Mouse (Mus musculus): ENCODE results near the gene Rgcc.

DNA sequence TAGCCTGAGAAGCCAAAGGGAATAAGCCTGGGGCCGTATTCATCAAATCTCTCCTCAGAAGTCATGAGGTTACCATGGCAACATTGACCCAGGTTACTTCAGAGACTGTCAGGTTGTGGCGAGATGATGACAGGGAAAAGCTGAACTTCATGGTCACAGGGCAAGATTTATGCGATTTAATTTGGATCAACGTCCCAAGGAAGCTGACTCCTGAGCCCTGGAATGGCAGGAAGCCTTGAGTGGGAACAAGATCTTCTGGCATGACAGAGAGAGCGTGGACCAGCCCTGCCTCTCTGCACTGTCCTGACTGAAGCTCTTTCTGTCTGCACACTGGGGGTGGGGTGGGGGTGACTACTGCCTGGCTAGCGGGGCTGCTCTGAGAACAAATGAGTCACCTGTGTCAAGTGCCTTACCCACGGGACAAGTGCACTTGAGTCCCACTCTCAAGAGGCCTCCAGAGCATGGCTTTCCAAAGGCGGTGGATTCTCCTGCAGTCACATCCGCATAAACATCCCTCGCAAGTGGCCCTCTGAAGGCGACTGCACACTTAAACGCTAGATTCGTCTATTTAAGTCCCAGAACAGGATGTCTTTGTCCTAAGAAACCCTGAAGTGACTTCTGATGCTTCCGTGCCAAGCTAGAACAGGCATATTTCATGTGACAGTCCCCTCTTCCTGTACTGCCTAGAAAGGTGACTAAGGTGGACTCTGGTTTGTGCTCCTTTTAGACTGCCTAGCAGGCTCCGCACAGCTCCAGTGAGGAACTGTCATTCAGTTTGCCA is 27.6 kb downstream of the Rgcc start:
- no peak for TF ChIP-seq CTCF (IDR thresholded peaks at IDR 0.05)
- TF ChIP-seq POLR2A (IDR thresholded peaks at IDR 0.05; ENCODE audit: insufficient read depth, low read depth, low read length): peak; percentile 72
- peak; percentile 83 for TF ChIP-seq EP300 (IDR thresholded peaks at IDR 0.05; ENCODE audit: insufficient read depth, low read depth, low read length)

All from heart, adult 2 months (tissue).